24 mouse cellular contexts compared by ENCODE assay signal in the genomic region with DNA sequence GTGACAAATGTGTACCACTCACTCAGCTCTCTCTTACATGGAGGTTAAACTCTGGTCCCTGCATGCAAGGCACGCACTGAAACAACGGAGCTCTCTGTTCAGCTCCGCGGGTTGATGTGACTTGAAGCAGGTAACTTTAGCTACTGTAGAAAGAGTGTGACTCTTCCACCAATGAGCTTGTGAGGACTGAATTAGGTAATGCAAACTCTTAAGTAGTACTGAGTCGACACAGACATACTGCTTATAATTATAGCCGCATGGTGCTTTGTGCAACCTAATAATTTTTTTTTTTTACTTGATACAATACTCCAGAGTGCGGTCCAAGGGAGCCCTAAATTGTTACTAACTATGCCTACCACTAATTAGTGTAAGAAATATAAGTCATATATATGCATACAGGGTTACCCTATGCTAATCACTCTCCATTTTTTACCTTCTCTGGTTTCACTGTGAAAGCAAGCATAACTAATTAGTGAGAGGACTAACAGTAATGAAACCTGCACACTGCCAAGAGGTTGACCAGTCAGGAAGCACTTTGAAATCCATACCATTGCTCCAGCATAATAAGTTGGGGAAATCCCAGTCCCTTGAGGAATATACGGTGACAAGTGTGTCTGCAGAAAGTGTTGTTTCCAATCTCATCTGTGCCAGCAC.
"Had no signal": no experiment of that assay in that cellular context is flagged by ENCODE, and none has a peak within 500 bp of the region (broad histone marks: within the 10 kb centered on the region; RNA-seq: fewer than 3 reads in every experiment).

No protein-coding gene starts in this region.

- H3K27ac ChIP-seq: heart, adult 2 months; heart, embryonic 13.5 days; heart, embryonic 15.5 days; hindbrain, embryonic 13.5 days; hindbrain, embryonic 15.5 days; hindbrain, postnatal 0 days; kidney, embryonic 15.5 days; kidney, postnatal 0 days; left cerebral cortex, adult 2 months; limb, embryonic 15.5 days; liver, embryonic 12.5 days; liver, embryonic 14.5 days had no signal

- H3K36me3 ChIP-seq: heart, embryonic 13.5 days; heart, embryonic 15.5 days; hindbrain, embryonic 13.5 days; hindbrain, embryonic 15.5 days; kidney, embryonic 15.5 days; limb, embryonic 15.5 days; liver, embryonic 12.5 days had no signal

- H3K9ac ChIP-seq: heart, embryonic 13.5 days; heart, embryonic 15.5 days; hindbrain, embryonic 13.5 days; hindbrain, embryonic 15.5 days; kidney, embryonic 15.5 days; limb, embryonic 15.5 days; liver, embryonic 12.5 days; liver, embryonic 14.5 days had no signal

- DNase-seq: gastrocnemius, postnatal 14 days; gastrocnemius, postnatal 36 days; heart, adult 11 months; heart, adult 2 months; heart, postnatal 14 days; heart, postnatal 36 days; kidney, adult 11 months; kidney, adult 2 months; kidney, adult 9 months; kidney, postnatal 14 days; kidney, postnatal 36 days had no signal

- ATAC-seq: hindbrain, postnatal 0 days; intestine, embryonic 16.5 days; liver, embryonic 12.5 days had no signal

- H3K4me1 ChIP-seq: hindbrain, embryonic 15.5 days; kidney, embryonic 15.5 days; limb, embryonic 15.5 days; liver, embryonic 12.5 days had no signal

- H3K9me3 ChIP-seq: heart, embryonic 13.5 days; heart, embryonic 15.5 days; hindbrain, embryonic 13.5 days; hindbrain, embryonic 15.5 days; kidney, embryonic 15.5 days; limb, embryonic 15.5 days; liver, embryonic 12.5 days had no signal

- H3K27me3 ChIP-seq: heart, embryonic 13.5 days; heart, embryonic 15.5 days; hindbrain, embryonic 13.5 days; hindbrain, embryonic 15.5 days; kidney, embryonic 15.5 days; limb, embryonic 15.5 days; liver, embryonic 12.5 days had no signal

- H3K4me2 ChIP-seq: heart, embryonic 11.5 days; heart, embryonic 13.5 days; heart, embryonic 15.5 days; hindbrain, embryonic 13.5 days; hindbrain, embryonic 15.5 days; kidney, embryonic 15.5 days; limb, embryonic 15.5 days; liver, embryonic 12.5 days had no signal

- H3K4me3 ChIP-seq: heart, adult 2 months; heart, embryonic 13.5 days; heart, embryonic 15.5 days; hindbrain, embryonic 13.5 days; hindbrain, embryonic 15.5 days; kidney, embryonic 15.5 days; left cerebral cortex, adult 2 months; limb, embryonic 15.5 days; liver, embryonic 12.5 days had no signal
